Mouse (Mus musculus) olfactory bulb, adult 2 months (tissue): ENCODE measurements around the gene Kcnj11. TPM values are rescaled to one million over a fixed set of nuclear protein-coding genes. Genes with fewer than 3 reads are reported as not detected.
A peak's percentile ranks its signal among the peaks of the same experiment; 100 is the strongest.

Experiments
- H3K27ac ChIP-seq: fragments of 200-500 bp; 2 replicates; pipeline ENCODE4 v1.5.1; 2012; ENCODE audit warnings: low read depth, low read length; ENCODE audit not compliant: insufficient read depth
- H3K4me1 ChIP-seq: fragments of 200-500 bp; 2 replicates; pipeline ENCODE4 v1.6.1; 2012; ENCODE audit warnings: low read length; ENCODE audit not compliant: control insufficient read depth, insufficient read depth
- H3K4me3 ChIP-seq: fragments of 200-500 bp; 2 replicates; pipeline ENCODE4 v1.5.1; 2012; ENCODE audit warnings: mild to moderate bottlenecking, low read depth, low read length, moderate library complexity; ENCODE audit not compliant: insufficient read depth
- CTCF ChIP-seq: fragments of 200-500 bp; IDR thresholded peaks from 2 replicates; pipeline ENCODE4 v1.5.1; 2012; ENCODE audit warnings: low read depth, mild to moderate bottlenecking, low read length, moderate library complexity; ENCODE audit not compliant: insufficient read depth
- POLR2A ChIP-seq: fragments of 200-500 bp; IDR thresholded peaks from 2 replicates; pipeline ENCODE4 v1.6.1; 2012; ENCODE audit warnings: mild to moderate bottlenecking, low read depth, low read length, moderate library complexity; ENCODE audit not compliant: insufficient read depth
- WGBS: fragments of 180-500 bp; shearing (Covaris S2); methylation state at CpG from one replicate; pipeline ENCODE4 v1.1.7; 2018; 5-methylcytosine and 5-hydroxymethylcytosine counted together
- polyA plus RNA-seq: library from polyadenylated mRNA; stranded (reverse); fragments of >200 nt; gene quantifications from 2 replicates; pipeline ENCODE4 v1.2.4, GENCODE M21; 2012; ENCODE audit warnings: low replicate concordance; ENCODE audit not compliant: missing spikeins, insufficient read depth, insufficient read length

Kcnj11 gene
- polyA plus RNA-seq, 1 experiment: not detected

GRCm38 (mm10) chr7:46111212-46111817 is 10.8 kb upstream of the Kcnj11 start:
- TF ChIP-seq CTCF (no peak), POLR2A (no peak)
- Histone ChIP-seq H3K27ac (no peak overlapping the region), H3K4me1 (no peaks in the 10 kb centered on the region), H3K4me3 (no peak overlapping the region)
- 89% methylated on average over 15 of the region's 15 CpGs for WGBS

GRCm38 (mm10) chr7:46110079-46110478 is 9.5 kb upstream of the Kcnj11 start:
- H3K4me3 ChIP-seq: no peak overlapping the region
- H3K4me1 ChIP-seq: no peaks in the 10 kb centered on the region
- WGBS: 74% methylated on average over 3 of the region's 3 CpGs
- H3K27ac ChIP-seq: no peak overlapping the region
- no peak for TF ChIP-seq POLR2A
- no peak for TF ChIP-seq CTCF

DNA sequence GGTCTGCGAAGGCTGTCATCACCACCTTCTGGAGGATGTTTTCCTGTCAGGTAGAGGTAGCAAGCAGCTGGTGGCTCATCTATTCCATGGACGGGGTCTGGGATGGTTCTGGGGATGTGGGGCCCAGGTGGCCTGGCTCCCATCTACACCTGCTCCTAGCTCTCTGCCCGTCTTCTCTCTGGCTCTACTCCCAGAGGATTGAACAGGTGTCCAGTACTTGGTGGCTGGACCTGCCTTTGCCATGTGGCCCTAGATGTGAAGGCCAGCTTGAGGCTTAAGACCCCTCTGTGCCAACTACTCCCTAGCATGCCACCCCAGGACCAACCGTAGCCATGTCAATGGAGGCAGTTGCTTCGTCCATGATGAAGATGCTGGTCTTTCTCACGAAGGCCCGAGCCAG is 4.9 kb upstream of the Kcnj11 start:
- TF ChIP-seq CTCF: no peak
- TF ChIP-seq POLR2A: no peak
- 97% methylated on average over 7 of the region's 7 CpGs for WGBS
- peaks cover 12% of the 10 kb centered on the region for H3K4me1 ChIP-seq

GRCm38 (mm10) chr7:46104256-46104915 is 3.8 kb upstream of the Kcnj11 start:
- 51% methylated on average over 27 of the region's 27 CpGs for WGBS
- TF ChIP-seq POLR2A (no peak), CTCF (no peak)
- peaks cover 18% of the 10 kb centered on the region for H3K4me1 ChIP-seq
- H3K4me3 ChIP-seq: no peak overlapping the region
- no peak overlapping the region for H3K27ac ChIP-seq

More for the DNA sequence above, 4.9 kb upstream of the Kcnj11 start:
- H3K4me3 ChIP-seq: no peak overlapping the region
- H3K27ac ChIP-seq: no peak overlapping the region

GRCm38 (mm10) chr7:46103771-46104170 is 3.2 kb upstream of the Kcnj11 start:
- TF ChIP-seq CTCF (no peak), POLR2A (no peak)
- peaks cover 25% of the 10 kb centered on the region for H3K4me1 ChIP-seq
- H3K27ac ChIP-seq: no peak overlapping the region
- WGBS: 85% methylated on average over 8 of the region's 8 CpGs
- no peak overlapping the region for H3K4me3 ChIP-seq

- TF ChIP-seq POLR2A (no peak), CTCF (no peak)
- 60% methylated on average over 8 of the region's 8 CpGs for WGBS
- no peak overlapping the region for H3K27ac ChIP-seq
- H3K4me3 ChIP-seq: no peak overlapping the region
- peaks cover 31% of the 10 kb centered on the region for H3K4me1 ChIP-seq
Measured at GRCm38 (mm10) chr7:46103075-46103591, 2.6 kb upstream of the Kcnj11 start.

- H3K4me3 ChIP-seq: peak overlapping the region; percentile 68
- WGBS: 77% methylated on average over 13 of the region's 13 CpGs
- H3K4me1 ChIP-seq: peaks cover 46% of the 10 kb centered on the region
- TF ChIP-seq POLR2A (no peak), CTCF (no peak)
- no peak overlapping the region for H3K27ac ChIP-seq
Measured at GRCm38 (mm10) chr7:46099682-46100081, 882 bp downstream of the Kcnj11 start.

- WGBS: 96% methylated on average over 19 of the region's 19 CpGs
- Histone ChIP-seq H3K27ac (peak overlapping the region; percentile 37; the same call in 1 of the 2 replicates), H3K4me3 (0 out of 2 replicates have a peak overlapping the region, but pooled peaks have one; percentile 27), H3K4me1 (peaks cover 38% of the 10 kb centered on the region)
- no peak for TF ChIP-seq CTCF
- TF ChIP-seq POLR2A: no peak
Measured at GRCm38 (mm10) chr7:46098919-46099286, 1.7 kb downstream of the Kcnj11 start.

- H3K4me1 ChIP-seq: peaks cover 38% of the 10 kb centered on the region
- 61% methylated on average over 19 of the region's 19 CpGs for WGBS
- TF ChIP-seq CTCF: no peak
- no peak for TF ChIP-seq POLR2A
- peak overlapping the region; percentile 27 for H3K4me3 ChIP-seq
- H3K27ac ChIP-seq: peak overlapping the region; percentile 37
Measured at GRCm38 (mm10) chr7:46098221-46098918, 2.2 kb downstream of the Kcnj11 start.
